ENCODE assay signal across 19 mouse cellular contexts in genomic region chr4:102406848-102407247, GRCm38 (mm10).
"Had no signal": no experiment of that assay in that cellular context is flagged by ENCODE, and none has a peak within 500 bp of the region (broad histone marks: within the 10 kb centered on the region; RNA-seq: fewer than 3 reads in every experiment).

No protein-coding gene starts in this region.

- H3K27ac ChIP-seq: lung, embryonic 15.5 days; midbrain, embryonic 10.5 days; midbrain, embryonic 13.5 days; neural tube, embryonic 13.5 days; neural tube, embryonic 15.5 days had no signal

- H3K9ac ChIP-seq: liver, postnatal 0 days; lung, embryonic 15.5 days; midbrain, embryonic 13.5 days; neural tube, embryonic 13.5 days; neural tube, embryonic 15.5 days had no signal

- H3K36me3 ChIP-seq: lung, embryonic 15.5 days; midbrain, embryonic 10.5 days; midbrain, embryonic 13.5 days; neural tube, embryonic 13.5 days; neural tube, embryonic 15.5 days had no signal

- H3K9me3 ChIP-seq: lung, embryonic 15.5 days; midbrain, embryonic 10.5 days; midbrain, embryonic 13.5 days; neural tube, embryonic 13.5 days; neural tube, embryonic 15.5 days had no signal

- H3K4me1 ChIP-seq: lung, embryonic 15.5 days had no signal

- H3K4me3 ChIP-seq: lung, embryonic 15.5 days; midbrain, embryonic 10.5 days; midbrain, embryonic 13.5 days; myocyte; neural tube, embryonic 13.5 days; neural tube, embryonic 15.5 days had no signal

- DNase-seq: liver, postnatal 0 days; lung, adult 2 months; lung, postnatal 14 days; lung, postnatal 36 days; right cerebral cortex, adult 18-20 months; right cerebral cortex, postnatal 25 days; right cerebral cortex, postnatal 4 days; spleen, adult 18-20 months; thymus, adult 18-20 months; thymus, postnatal 14 days; thymus, postnatal 36 days had no signal

- H3K27me3 ChIP-seq: lung, embryonic 15.5 days; midbrain, embryonic 13.5 days; neural tube, embryonic 13.5 days; neural tube, embryonic 15.5 days had no signal

- ATAC-seq: liver, postnatal 0 days; lung, postnatal 0 days; midbrain, embryonic 13.5 days; midbrain, embryonic 16.5 days had no signal

- H3K4me2 ChIP-seq: lung, embryonic 15.5 days; midbrain, embryonic 13.5 days; neural tube, embryonic 13.5 days; neural tube, embryonic 15.5 days had no signal
